Comparison of ENCODE assay signal across 8 mouse cellular contexts in the genomic region with DNA sequence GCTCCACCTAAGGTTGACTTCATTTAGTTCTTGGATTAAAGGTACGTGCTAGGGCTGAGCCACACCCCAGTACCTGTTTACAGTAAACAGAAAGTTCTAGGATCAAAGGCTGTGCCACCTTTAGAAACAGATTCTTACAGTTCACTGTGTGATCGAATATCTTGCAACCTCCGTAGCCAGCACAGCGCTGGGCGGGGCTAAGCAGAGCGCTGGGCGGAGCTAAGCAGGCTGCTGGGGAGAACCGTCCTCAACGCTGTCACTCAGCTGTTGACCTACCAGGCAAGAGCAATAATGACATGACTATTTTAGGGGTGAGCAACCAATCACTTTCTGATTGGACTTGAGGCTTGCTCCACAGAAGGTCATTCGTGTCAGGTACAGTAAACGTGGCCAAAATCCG. TPM values are rescaled to one million over a fixed set of nuclear protein-coding genes. Genes with fewer than 3 reads are reported as not detected.
A peak's percentile ranks its signal among the peaks of the same experiment; 100 is the strongest.
DNase-seq lines count a peak whose midpoint lies in the region; ATAC-seq and TF ChIP-seq lines count a peak whose summit lies in the region.

No protein-coding gene starts in this region.

- no peak overlapping the region for H3K9ac ChIP-seq in midbrain, embryonic 11.5 days (ENCODE audit: low read length)
- no peak overlapping the region for H3K9ac ChIP-seq in midbrain, embryonic 13.5 days (replicated peaks)
- no peak overlapping the region for H3K9ac ChIP-seq in embryonic facial prominence, embryonic 13.5 days
- H3K9ac ChIP-seq in lung, embryonic 16.5 days (ENCODE audit: low read length), result no peak overlapping the region
- no peak overlapping the region for H3K9ac ChIP-seq in stomach, embryonic 15.5 days

- no peaks in the 10 kb centered on the region for H3K4me1 ChIP-seq in midbrain, embryonic 11.5 days (ENCODE audit: control insufficient read depth, insufficient read depth, low read length)
- H3K4me1 ChIP-seq in midbrain, embryonic 13.5 days (replicated peaks), result 0 out of 2 replicates have a peak, but pooled peaks cover 5% of the 10 kb centered on the region
- peaks cover 6% of the 10 kb centered on the region; the same call in 1 of the 2 replicates for H3K4me1 ChIP-seq in embryonic facial prominence, embryonic 13.5 days
- H3K4me1 ChIP-seq in kidney, adult 2 months (ENCODE audit: control insufficient read depth, insufficient read depth, low read length), result peaks cover 17% of the 10 kb centered on the region; the same call in 1 of the 2 replicates
- H3K4me1 ChIP-seq in lung, embryonic 16.5 days (replicated peaks; ENCODE audit: control insufficient read depth, insufficient read depth, low read length), result no peaks in the 10 kb centered on the region
- H3K4me1 ChIP-seq in stomach, embryonic 15.5 days, result peaks cover 7% of the 10 kb centered on the region; the same call in 1 of the 2 replicates

- no peak overlapping the region for H3K4me3 ChIP-seq in midbrain, embryonic 11.5 days (ENCODE audit: low read depth, low read length)
- H3K4me3 ChIP-seq in midbrain, embryonic 13.5 days (replicated peaks), result no peak overlapping the region
- H3K4me3 ChIP-seq in embryonic facial prominence, embryonic 13.5 days, result no peak overlapping the region
- H3K4me3 ChIP-seq in kidney, adult 2 months (ENCODE audit: insufficient read depth, low read depth, low read length), result no peak overlapping the region
- H3K4me3 ChIP-seq in lung, embryonic 16.5 days (ENCODE audit: low read length), result 0 out of 2 replicates have a peak overlapping the region, but pooled peaks have one; percentile 4
- H3K4me3 ChIP-seq in stomach, embryonic 15.5 days (replicated peaks), result no peak overlapping the region; the same call in 1 of the 2 replicates
- H3K4me3 ChIP-seq in layer of hippocampus, adult 2 months, result no peak overlapping the region

- DNase-seq in midbrain, embryonic 11.5 days (ENCODE audit: low spot score, missing footprints), result no peak
- peak; percentile 75 for DNase-seq in kidney, adult 2 months
- DNase-seq in layer of hippocampus, adult 2 months (ENCODE audit: low spot score in 2 of 2), result no peak
- no peak for DNase-seq in right cerebral cortex, adult 18-20 months

- H3K4me2 ChIP-seq in midbrain, embryonic 11.5 days, result peak overlapping the region; percentile 3; the same call in 1 of the 2 replicates
- H3K4me2 ChIP-seq in midbrain, embryonic 13.5 days (replicated peaks), result no peak overlapping the region; the same call in 1 of the 2 replicates
- H3K4me2 ChIP-seq in embryonic facial prominence, embryonic 13.5 days, result peak overlapping the region; percentile 41
- peak overlapping the region; percentile 45 for H3K4me2 ChIP-seq in lung, embryonic 16.5 days (ENCODE audit: low read depth, low read length)
- peak overlapping the region; percentile 41 for H3K4me2 ChIP-seq in stomach, embryonic 15.5 days

- TF ChIP-seq CTCF in kidney, adult 2 months (conservative IDR thresholded peaks at IDR 0.05; ENCODE audit: insufficient read depth, insufficient read length, low read depth, low read length), result no peak
- TF ChIP-seq CTCF in layer of hippocampus, adult 2 months (conservative IDR thresholded peaks at IDR 0.05), result no peak

- H3K9me3 ChIP-seq in midbrain, embryonic 11.5 days (ENCODE audit: control insufficient read depth, low read length), result no peaks in the 10 kb centered on the region
- no peaks in the 10 kb centered on the region for H3K9me3 ChIP-seq in midbrain, embryonic 13.5 days
- H3K9me3 ChIP-seq in embryonic facial prominence, embryonic 13.5 days, result no peaks in the 10 kb centered on the region
- H3K9me3 ChIP-seq in lung, embryonic 16.5 days (ENCODE audit: control insufficient read depth, low read length), result no peaks in the 10 kb centered on the region
- H3K9me3 ChIP-seq in stomach, embryonic 15.5 days, result no peaks in the 10 kb centered on the region

- H3K27me3 ChIP-seq in midbrain, embryonic 11.5 days (ENCODE audit: control insufficient read depth, insufficient read depth, low read length), result no peaks in the 10 kb centered on the region
- peaks cover 15% of the 10 kb centered on the region; the same call in 1 of the 2 replicates for H3K27me3 ChIP-seq in midbrain, embryonic 13.5 days
- no peaks in the 10 kb centered on the region for H3K27me3 ChIP-seq in embryonic facial prominence, embryonic 13.5 days
- H3K27me3 ChIP-seq in kidney, adult 2 months (replicated peaks; ENCODE audit: control insufficient read depth, insufficient read depth, low read length), result no peaks in the 10 kb centered on the region
- H3K27me3 ChIP-seq in lung, embryonic 16.5 days (ENCODE audit: control insufficient read depth, insufficient read depth, low read depth, low read length), result no peaks in the 10 kb centered on the region; the same call in 1 of the 2 replicates
- 0 out of 2 replicates have a peak, but pooled peaks cover 5% of the 10 kb centered on the region for H3K27me3 ChIP-seq in stomach, embryonic 15.5 days (replicated peaks)

- ATAC-seq in midbrain, embryonic 11.5 days (ENCODE audit: low FRiP score), result 0 out of 2 replicates have a peak, but pooled peaks have one; percentile 33
- ATAC-seq in midbrain, embryonic 13.5 days, result no peak
- no peak for ATAC-seq in embryonic facial prominence, embryonic 13.5 days (ENCODE audit: insufficient number of reproducible peaks, insufficient read depth, low FRiP score, low TSS enrichment, low read depth)
- peak; percentile 62; the same call in 1 of the 2 replicates for ATAC-seq in lung, embryonic 16.5 days (ENCODE audit: low read depth)
- ATAC-seq in stomach, embryonic 15.5 days (ENCODE audit: insufficient read depth, low FRiP score, low read depth), result peak; percentile 69; the same call in 1 of the 2 replicates

- no peak overlapping the region for H3K27ac ChIP-seq in midbrain, embryonic 11.5 days (ENCODE audit: low read depth, low read length)
- no peak overlapping the region for H3K27ac ChIP-seq in midbrain, embryonic 13.5 days
- H3K27ac ChIP-seq in embryonic facial prominence, embryonic 13.5 days, result no peak overlapping the region
- H3K27ac ChIP-seq in kidney, adult 2 months (ENCODE audit: insufficient read depth, low read depth, low read length), result peak overlapping the region; percentile 7; the same call in 1 of the 2 replicates
- H3K27ac ChIP-seq in lung, embryonic 16.5 days (ENCODE audit: low read length), result no peak overlapping the region
- H3K27ac ChIP-seq in stomach, embryonic 15.5 days, result no peak overlapping the region
- H3K27ac ChIP-seq in layer of hippocampus, adult 2 months, result no peak overlapping the region

- no peak for TF ChIP-seq POLR2A in kidney, adult 2 months (IDR thresholded peaks at IDR 0.05; ENCODE audit: low read depth, low read length)

- no peaks in the 10 kb centered on the region for H3K36me3 ChIP-seq in midbrain, embryonic 11.5 days (ENCODE audit: control insufficient read depth, insufficient read depth, low read length)
- H3K36me3 ChIP-seq in midbrain, embryonic 13.5 days, result no peaks in the 10 kb centered on the region
- H3K36me3 ChIP-seq in embryonic facial prominence, embryonic 13.5 days, result no peaks in the 10 kb centered on the region
- H3K36me3 ChIP-seq in kidney, adult 2 months (ENCODE audit: control insufficient read depth, insufficient read depth, low read length), result no peaks in the 10 kb centered on the region
- no peaks in the 10 kb centered on the region for H3K36me3 ChIP-seq in lung, embryonic 16.5 days (ENCODE audit: control insufficient read depth, insufficient read depth, low read length)
- no peaks in the 10 kb centered on the region for H3K36me3 ChIP-seq in stomach, embryonic 15.5 days

- WGBS in midbrain, embryonic 11.5 days, result 11% methylated on average over 12 of the region's 12 CpGs
- WGBS in midbrain, embryonic 13.5 days, result 9% methylated on average over 12 of the region's 12 CpGs
- WGBS in embryonic facial prominence, embryonic 13.5 days, result 8% methylated on average over 12 of the region's 12 CpGs
- 10% methylated on average over 12 of the region's 12 CpGs for WGBS in kidney, adult 2 months
- WGBS in lung, embryonic 16.5 days, result 6% methylated on average over 12 of the region's 12 CpGs
- 11% methylated on average over 12 of the region's 12 CpGs for WGBS in stomach, embryonic 15.5 days

RNA-seq across cellular contexts. Expression of a gene that starts 7.9 kb away (rescaled TPM):
- 41.0 and 42.5 TPM in 2 replicates for polyA plus RNA-seq in midbrain, embryonic 11.5 days (2014; fragmentation: Nextera tagmentation; extraction: Ambion mirVana)
- polyA plus RNA-seq in midbrain, embryonic 13.5 days (2015; fragmentation: Nextera tagmentation; extraction: Ambion mirVana), result 55.1 and 55.2 TPM in 2 replicates
- 31.4 and 33.0 TPM in 2 replicates for polyA plus RNA-seq in embryonic facial prominence, embryonic 13.5 days (2015; fragmentation: Nextera tagmentation; extraction: Ambion mirVana)
- 79.0 and 79.8 TPM in 2 replicates for polyA plus RNA-seq in kidney, adult 2 months (2012; rRNA removed)
- polyA plus RNA-seq in lung, embryonic 16.5 days (2015; fragmentation: Nextera tagmentation; extraction: Ambion mirVana), result 23.9 and 26.1 TPM in 2 replicates
- polyA plus RNA-seq in stomach, embryonic 15.5 days (2015; fragmentation: Nextera tagmentation; extraction: Ambion mirVana), result 25.5 and 30.3 TPM in 2 replicates
- 10 to 100 TPM; 57.1 to 62.9 TPM for total RNA-seq in layer of hippocampus, adult 2 months (2021)

RNA-seq across cellular contexts. Expression of a gene that starts 34.3 kb away (rescaled TPM):
- polyA plus RNA-seq in midbrain, embryonic 11.5 days (2014; fragmentation: Nextera tagmentation; extraction: Ambion mirVana), result 20.4 and 21.4 TPM in 2 replicates
- 44.7 and 45.7 TPM in 2 replicates for polyA plus RNA-seq in midbrain, embryonic 13.5 days (2015; fragmentation: Nextera tagmentation; extraction: Ambion mirVana)
- 24.3 and 24.8 TPM in 2 replicates for polyA plus RNA-seq in embryonic facial prominence, embryonic 13.5 days (2015; fragmentation: Nextera tagmentation; extraction: Ambion mirVana)
- 2.6 and 2.7 TPM in 2 replicates for polyA plus RNA-seq in kidney, adult 2 months (2012; rRNA removed)
- 9.5 and 10.6 TPM in 2 replicates for polyA plus RNA-seq in lung, embryonic 16.5 days (2015; fragmentation: Nextera tagmentation; extraction: Ambion mirVana)
- 9.2 and 9.3 TPM in 2 replicates for polyA plus RNA-seq in stomach, embryonic 15.5 days (2015; fragmentation: Nextera tagmentation; extraction: Ambion mirVana)
- 10 to 100 TPM; 23.3 to 23.9 TPM for total RNA-seq in layer of hippocampus, adult 2 months (2021)

RNA-seq across cellular contexts. Expression of a gene that starts 36.1 kb away (rescaled TPM):
- polyA plus RNA-seq in midbrain, embryonic 11.5 days (2014; fragmentation: Nextera tagmentation; extraction: Ambion mirVana), result 18.2 and 22.2 TPM in 2 replicates
- 21.5 TPM in 2 replicates for polyA plus RNA-seq in midbrain, embryonic 13.5 days (2015; fragmentation: Nextera tagmentation; extraction: Ambion mirVana)
- polyA plus RNA-seq in embryonic facial prominence, embryonic 13.5 days (2015; fragmentation: Nextera tagmentation; extraction: Ambion mirVana), result 21.8 and 22.0 TPM in 2 replicates
- polyA plus RNA-seq in kidney, adult 2 months (2012; rRNA removed), result 97.1 and 109 TPM in 2 replicates
- polyA plus RNA-seq in lung, embryonic 16.5 days (2015; fragmentation: Nextera tagmentation; extraction: Ambion mirVana), result 22.3 and 23.6 TPM in 2 replicates
- polyA plus RNA-seq in stomach, embryonic 15.5 days (2015; fragmentation: Nextera tagmentation; extraction: Ambion mirVana), result 24.0 and 25.8 TPM in 2 replicates
- 10 to 100 TPM; 62.0 to 67.5 TPM for total RNA-seq in layer of hippocampus, adult 2 months (2021)

RNA-seq across cellular contexts. Expression of a gene that starts 39.0 kb away (rescaled TPM):
- polyA plus RNA-seq in midbrain, embryonic 11.5 days (2014; fragmentation: Nextera tagmentation; extraction: Ambion mirVana), result not detected in 2 replicates
- polyA plus RNA-seq in midbrain, embryonic 13.5 days (2015; fragmentation: Nextera tagmentation; extraction: Ambion mirVana), result 0.08 and 0.11 TPM in 2 replicates
- polyA plus RNA-seq in embryonic facial prominence, embryonic 13.5 days (2015; fragmentation: Nextera tagmentation; extraction: Ambion mirVana), result 0.10 TPM in 1 of 2 replicates, not detected in the other
- polyA plus RNA-seq in kidney, adult 2 months (2012; rRNA removed), result 1.2 TPM in 2 replicates
- 0.06 and 0.19 TPM in 2 replicates for polyA plus RNA-seq in lung, embryonic 16.5 days (2015; fragmentation: Nextera tagmentation; extraction: Ambion mirVana)
- 0.05 and 0.12 TPM in 2 replicates for polyA plus RNA-seq in stomach, embryonic 15.5 days (2015; fragmentation: Nextera tagmentation; extraction: Ambion mirVana)
- total RNA-seq in layer of hippocampus, adult 2 months (2021), result not detected

Comparison
In these comparisons a context has a peak if more than half of its experiments do, and no peak if none do; other contexts are left out.
1. ATAC-seq: peak in midbrain, embryonic 11.5 days (single experiment), lung, embryonic 16.5 days (single experiment) and stomach, embryonic 15.5 days (single experiment); none in midbrain, embryonic 13.5 days (single experiment) and embryonic facial prominence, embryonic 13.5 days (single experiment).